ENCODE assay signal across 8 mouse cellular contexts in the genomic region with DNA sequence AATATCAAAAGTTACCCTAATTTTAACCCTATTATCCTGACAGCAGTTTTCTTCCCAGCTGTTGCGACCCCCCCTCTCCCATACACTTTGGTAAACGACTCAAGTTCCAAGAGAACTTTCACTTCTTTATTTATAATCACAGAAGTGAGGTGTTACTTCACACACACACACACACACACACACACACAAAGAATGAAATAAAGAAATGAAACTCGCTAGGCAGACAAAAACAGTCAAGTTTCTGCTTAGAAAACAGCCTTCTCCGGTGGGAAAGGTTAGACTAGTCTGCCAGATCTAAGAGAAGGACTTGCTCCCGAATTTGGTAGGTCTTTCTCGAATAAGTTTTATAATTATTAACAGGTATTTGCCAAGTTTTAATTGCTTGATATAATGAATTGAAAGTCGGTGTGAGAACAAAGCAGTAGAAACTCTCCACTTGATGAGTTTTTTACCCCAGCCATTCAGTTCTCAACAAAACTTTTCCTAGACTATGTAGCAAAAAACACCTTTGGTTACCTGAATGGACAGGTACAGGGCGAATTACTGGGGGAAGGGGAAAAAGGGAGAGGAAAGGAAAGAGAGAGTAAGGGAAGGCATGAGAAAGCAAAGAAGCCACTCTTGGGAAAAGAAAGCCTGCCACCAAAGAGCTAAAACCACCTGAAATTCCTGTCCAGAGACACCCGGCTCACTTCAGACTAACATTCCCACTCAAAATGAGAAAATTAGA. TPM values are rescaled to one million over a fixed set of nuclear protein-coding genes. Genes with fewer than 3 reads are reported as not detected.
DNase-seq lines count a peak whose midpoint lies in the region; ATAC-seq and TF ChIP-seq lines count a peak whose summit lies in the region.

No protein-coding gene starts in this region.

- H3K4me3 ChIP-seq in kidney, embryonic 16.5 days (ENCODE audit: low read length): peak overlapping the region; percentile 81
- H3K4me3 ChIP-seq in hindbrain, embryonic 14.5 days (replicated peaks; ENCODE audit: low read length): peak overlapping the region; percentile 78

- peak overlapping the region; percentile 96 for H3K9ac ChIP-seq in kidney, embryonic 16.5 days (replicated peaks; ENCODE audit: low read length)
- H3K9ac ChIP-seq in hindbrain, embryonic 14.5 days: peak overlapping the region; percentile 92

- H3K36me3 ChIP-seq in kidney, embryonic 16.5 days (ENCODE audit: insufficient read depth, low read length): no peaks in the 10 kb centered on the region
- no peaks in the 10 kb centered on the region for H3K36me3 ChIP-seq in hindbrain, embryonic 14.5 days (replicated peaks; ENCODE audit: control insufficient read depth, insufficient read depth)

- DNase-seq in kidney, adult 11 months: no peak
- DNase-seq in brain, embryonic 14.5 days (ENCODE audit: low read depth): peak; percentile 34
- DNase-seq in hindbrain, embryonic 14.5 days (ENCODE audit: low spot score): no peak
- no peak for DNase-seq in urinary bladder, postnatal 36 days (ENCODE audit: low spot score in 2 of 2)
- DNase-seq in right cerebral cortex, adult 2 months (ENCODE audit: low spot score in 2 of 2): no peak

- H3K27me3 ChIP-seq in kidney, embryonic 16.5 days (ENCODE audit: insufficient read depth, low read length): peaks cover 3% of the 10 kb centered on the region; the same call in 1 of the 2 replicates
- H3K27me3 ChIP-seq in hindbrain, embryonic 14.5 days (ENCODE audit: control insufficient read depth, insufficient read depth, low read length): no peaks in the 10 kb centered on the region

- no peak for TF ChIP-seq CTCF in brain, embryonic 14.5 days (IDR thresholded peaks at IDR 0.05; ENCODE audit: borderline replicate concordance, extremely low read depth, insufficient read depth, insufficient read length)

- H3K9me3 ChIP-seq in kidney, embryonic 16.5 days (ENCODE audit: low read length): no peaks in the 10 kb centered on the region
- H3K9me3 ChIP-seq in hindbrain, embryonic 14.5 days (ENCODE audit: control insufficient read depth, low read length): no peaks in the 10 kb centered on the region

- peaks cover 18% of the 10 kb centered on the region for H3K4me1 ChIP-seq in kidney, embryonic 16.5 days (ENCODE audit: insufficient read depth, low read length)
- peaks cover 14% of the 10 kb centered on the region; the same call in 1 of the 2 replicates for H3K4me1 ChIP-seq in hindbrain, embryonic 14.5 days (replicated peaks; ENCODE audit: control insufficient read depth, insufficient read depth, low read length)

- 10% methylated on average over 9 of the region's 9 CpGs for WGBS in kidney, embryonic 16.5 days
- WGBS in hindbrain, embryonic 14.5 days: 2% methylated on average over 9 of the region's 9 CpGs

- H3K4me2 ChIP-seq in kidney, embryonic 16.5 days (replicated peaks; ENCODE audit: low read depth, low read length): peak overlapping the region; percentile 70
- H3K4me2 ChIP-seq in hindbrain, embryonic 14.5 days (replicated peaks): peak overlapping the region; percentile 74

- no peak for TF ChIP-seq POLR2A in brain, embryonic 14.5 days (IDR thresholded peaks at IDR 0.05; ENCODE audit: borderline replicate concordance, extremely low read depth, insufficient read depth, insufficient read length, poor library complexity, severe bottlenecking)

- no peak for ATAC-seq in kidney, embryonic 16.5 days (ENCODE audit: low FRiP score, low TSS enrichment)
- ATAC-seq in hindbrain, embryonic 14.5 days (ENCODE audit: low FRiP score): no peak
- ATAC-seq in megakaryocyte progenitor cell, adult 5-6 weeks (replicated peaks; ENCODE audit: poor library complexity): 0 out of 2 replicates have a peak, but pooled peaks have one; percentile 1
- ATAC-seq in erythroid progenitor cell, adult 5-6 weeks (replicated peaks; ENCODE audit: low FRiP score, poor library complexity, severe bottlenecking): no peak

- peak overlapping the region; percentile 90 for H3K27ac ChIP-seq in kidney, embryonic 16.5 days (ENCODE audit: low read length)
- peak overlapping the region; percentile 64 for H3K27ac ChIP-seq in hindbrain, embryonic 14.5 days

RNA-seq across cellular contexts. Expression of a gene that starts 5.0 kb away (rescaled TPM):
- 49.3 and 57.6 TPM in 2 replicates for polyA plus RNA-seq in kidney, embryonic 16.5 days (2015; fragmentation: Nextera tagmentation; extraction: Ambion mirVana)
- polyA plus RNA-seq in brain, embryonic 14.5 days (2012; rRNA removed): 33.3 and 46.5 TPM in 2 replicates
- 38.8 and 41.9 TPM in 2 replicates for polyA plus RNA-seq in hindbrain, embryonic 14.5 days (2014; fragmentation: Nextera tagmentation; extraction: Ambion mirVana)
- 188 and 189 TPM in 2 replicates for total RNA-seq in megakaryocyte progenitor cell, adult 5-6 weeks (2015)
- total RNA-seq in megakaryocyte progenitor cell, adult 5-6 weeks (2017): 138 and 151 TPM in 2 replicates
- 45.8 and 49.9 TPM in 2 replicates for total RNA-seq in erythroid progenitor cell, adult 5-6 weeks (2015; ENCODE audit: low replicate concordance)
- 34.3 and 60.1 TPM in 2 replicates for total RNA-seq in erythroid progenitor cell, adult 5-6 weeks (2017; ENCODE audit: low replicate concordance)
